Mouse (Mus musculus) liver, embryonic 11.5 days (tissue): ENCODE results near the gene Gstp3. TPM values are rescaled to one million over a fixed set of nuclear protein-coding genes. Genes with fewer than 3 reads are reported as not detected.
"Not testable (repeated sequence)": the region's sequence is repeated elsewhere in the genome, so short reads cannot be mapped to it uniquely, and the experiment has no call there.

Source experiments
- ATAC-seq: fragments of 200-750 bp; cut with Nextera tagmentation; replicated peaks from 2 replicates; pipeline ENCODE4 v1.8.0; 2017; ENCODE audit warnings: moderate number of reproducible peaks, mild to moderate bottlenecking, moderate TSS enrichment, moderate library complexity; ENCODE audit not compliant: low FRiP score
- DNase-seq: peaks from one replicate; pipeline ENCODE4 v3.0.0-alpha.2; 2017; ENCODE audit warnings: low spot score
- H3K27ac ChIP-seq: fragments of 300-500 bp; sonication (generic); 2 replicates; pipeline ENCODE4 v1.5.1; 2014; ENCODE audit warnings: mild to moderate bottlenecking, low read depth, low read length, control low read depth
- H3K27me3 ChIP-seq: fragments of 300-500 bp; sonication (generic); replicated peaks from 2 replicates; pipeline ENCODE4 v1.6.1; 2014; ENCODE audit warnings: low read length, mixed read lengths; ENCODE audit not compliant: control insufficient read depth, insufficient read depth
- H3K36me3 ChIP-seq: fragments of 300-500 bp; sonication (generic); 2 replicates; pipeline ENCODE4 v1.6.1; 2014; ENCODE audit warnings: mild to moderate bottlenecking, low read length, moderate library complexity, mixed read lengths; ENCODE audit not compliant: control insufficient read depth, insufficient read depth
- H3K4me1 ChIP-seq: fragments of 300-500 bp; sonication (generic); replicated peaks from 2 replicates; pipeline ENCODE4 v1.6.1; 2014; ENCODE audit warnings: low read length, mixed read lengths; ENCODE audit not compliant: control insufficient read depth, insufficient read depth
- H3K4me2 ChIP-seq: fragments of 300-500 bp; sonication (generic); 2 replicates; pipeline ENCODE4 v1.6.1; 2014; ENCODE audit warnings: mild to moderate bottlenecking, control low read depth, moderate library complexity
- H3K4me3 ChIP-seq: fragments of 300-500 bp; sonication (generic); 2 replicates; pipeline ENCODE4 v1.5.1; 2014; ENCODE audit warnings: low read depth, low read length, control low read depth
- H3K9ac ChIP-seq: fragments of 300-500 bp; sonication (generic); 2 replicates; pipeline ENCODE4 v1.6.1; 2014; ENCODE audit warnings: low read depth, low read length, control low read depth
- H3K9me3 ChIP-seq: fragments of 300-500 bp; sonication (generic); 2 replicates; pipeline ENCODE4 v1.6.1; 2016; ENCODE audit warnings: low read length, inconsistent platforms, mixed read lengths; ENCODE audit not compliant: control insufficient read depth
- WGBS: fragments of 180-500 bp; shearing (Covaris S2); extraction: QIAGEN DNeasy Blood & Tissue Kit; methylation state at CpG from one replicate; pipeline ENCODE4 v1.1.7; 2014; 5-methylcytosine and 5-hydroxymethylcytosine counted together
- polyA plus RNA-seq: library from polyadenylated mRNA; unstranded; fragments of >200 nt; fragmentation: Nextera tagmentation; extraction: Ambion mirVana; gene quantifications from 2 replicates; pipeline ENCODE4 v1.2.1, GENCODE M21; 2014

Gene Gstp3
- polyA plus RNA-seq, 1 experiment from 2014 or later = 16.7 TPM

GRCm38 (mm10) chr19:4046866-4047254 is 12.5 kb downstream of the Gstp3 start:
- Histone ChIP-seq H3K4me2 (peak overlapping the region; percentile 44), H3K27ac (peak overlapping the region; percentile 73), H3K27me3 (no peaks in the 10 kb centered on the region), H3K9me3 (peaks cover 7% of the 10 kb centered on the region), H3K4me3 (no peak overlapping the region), H3K4me1 (peaks cover 14% of the 10 kb centered on the region), H3K9ac (no peak overlapping the region), H3K36me3 (no peaks in the 10 kb centered on the region)
- WGBS = 65% methylated on average over 8 of the region's 8 CpGs
- ATAC-seq = peak; percentile 78
- no peak for DNase-seq

GRCm38 (mm10) chr19:4045966-4046865 is 13.2 kb downstream of the Gstp3 start, which contains the start of gene Gstp2:
Gstp2 (minus strand) TSS chr19:4046023.
- H3K4me2 ChIP-seq = peak within 1 kb of the TSS; percentile 44
- H3K36me3 ChIP-seq = no peaks in the 10 kb centered on the region
- ATAC-seq (peak; percentile 73), DNase-seq (no peak)
- H3K9ac ChIP-seq = 0 out of 2 replicates have a peak within 1 kb of the TSS, but pooled peaks have one; percentile 32
- H3K27ac ChIP-seq = peak within 1 kb of the TSS; percentile 73
- H3K9me3 ChIP-seq = peaks cover 7% of the 10 kb centered on the region
- no peaks in the 10 kb centered on the region for H3K27me3 ChIP-seq
- WGBS = 53% methylated on average over 16 of the region's 16 CpGs
- H3K4me1 ChIP-seq = peaks cover 14% of the 10 kb centered on the region
- no peak within 1 kb of the TSS for H3K4me3 ChIP-seq

GRCm38 (mm10) chr19:4044109-4044508 is 15.3 kb downstream of the Gstp3 start:
- not testable (repeated sequence) for ATAC-seq, H3K36me3 ChIP-seq, H3K4me3 ChIP-seq, DNase-seq, H3K27me3 ChIP-seq, H3K4me2 ChIP-seq, H3K9me3 ChIP-seq, H3K9ac ChIP-seq
- H3K27ac ChIP-seq = peak overlapping the region; percentile 43; the same call in 1 of the 2 replicates
- H3K4me1 ChIP-seq = peaks cover 14% of the 10 kb centered on the region
- WGBS = 64% methylated on average over 5 of the region's 5 CpGs

GRCm38 (mm10) chr19:4042124-4042523 is 17.2 kb downstream of the Gstp3 start:
- H3K4me3 ChIP-seq = no peak overlapping the region
- H3K27ac ChIP-seq = no peak overlapping the region
- no peak overlapping the region for H3K9ac ChIP-seq
- H3K4me1 ChIP-seq = peaks cover 18% of the 10 kb centered on the region
- H3K9me3 ChIP-seq = peaks cover 5% of the 10 kb centered on the region
- no peak for DNase-seq
- 70% methylated on average over 14 of the region's 14 CpGs for WGBS
- ATAC-seq = no peak
- H3K27me3 ChIP-seq = no peaks in the 10 kb centered on the region
- H3K4me2 ChIP-seq = no peak overlapping the region
- H3K36me3 ChIP-seq = no peaks in the 10 kb centered on the region

- not testable (repeated sequence) for H3K9me3 ChIP-seq, H3K36me3 ChIP-seq, H3K27ac ChIP-seq, H3K27me3 ChIP-seq, ATAC-seq, DNase-seq, H3K4me2 ChIP-seq, H3K4me3 ChIP-seq, H3K9ac ChIP-seq
- peaks cover 15% of the 10 kb centered on the region for H3K4me1 ChIP-seq
- 93% methylated on average over 3 of the region's 4 CpGs for WGBS
These were observed 17.9 kb downstream of the Gstp3 start for GRCm38 (mm10) chr19:4041500-4041899.

- not testable (repeated sequence) for ATAC-seq, H3K9ac ChIP-seq, H3K27ac ChIP-seq, H3K27me3 ChIP-seq, H3K36me3 ChIP-seq, H3K9me3 ChIP-seq, H3K4me2 ChIP-seq, H3K4me3 ChIP-seq, DNase-seq
- H3K4me1 ChIP-seq = peaks cover 15% of the 10 kb centered on the region; the same call in 1 of the 2 replicates
- 80% methylated on average over 5 of the region's 5 CpGs for WGBS
These were observed 18.4 kb downstream of the Gstp3 start for GRCm38 (mm10) chr19:4040941-4041340.

- Histone ChIP-seq H3K27ac (peak within 1 kb of the TSS; percentile 84), H3K9me3 (no peaks in the 10 kb centered on the region), H3K4me2 (peak within 1 kb of the TSS; percentile 77), H3K4me1 (peaks cover 13% of the 10 kb centered on the region; the same call in 1 of the 2 replicates), H3K4me3 (peak within 1 kb of the TSS; percentile 73), H3K9ac (peak within 1 kb of the TSS; percentile 88), H3K27me3 (no peaks in the 10 kb centered on the region), H3K36me3 (no peaks in the 10 kb centered on the region)
- DNase-seq = peak; percentile 88
- ATAC-seq = peak; percentile 87
- WGBS = 0% methylated on average over 26 of the region's 26 CpGs
These were observed 21.6 kb downstream of the Gstp3 start, which contains the start of gene Gstp1 for GRCm38 (mm10) chr19:4037788-4038232. Gstp1 (minus strand) TSS chr19:4037985.

GRCm38 (mm10) chr19:4037154-4037787 is 22.1 kb downstream of the Gstp3 start:
- WGBS = 28% methylated on average over 7 of the region's 8 CpGs
- H3K4me3 ChIP-seq = peak overlapping the region; percentile 73
- not testable (repeated sequence) for ATAC-seq, H3K27me3 ChIP-seq, H3K36me3 ChIP-seq, DNase-seq, H3K9me3 ChIP-seq
- H3K9ac ChIP-seq = peak overlapping the region; percentile 88
- peaks cover 18% of the 10 kb centered on the region; the same call in 1 of the 2 replicates for H3K4me1 ChIP-seq
- peak overlapping the region; percentile 84 for H3K27ac ChIP-seq
- H3K4me2 ChIP-seq = peak overlapping the region; percentile 77
